Mouse (Mus musculus): ENCODE results near the gene Txnrd2. TPM values are rescaled to one million over a fixed set of nuclear protein-coding genes. Genes with fewer than 3 reads are reported as not detected.

The Txnrd2 gene
- total RNA-seq, 2 experiments from 2014 or later: 8.8 to 13.1 TPM

- ATAC-seq (replicated peaks; ENCODE audit: poor library complexity, severe bottlenecking): peak; percentile 85
These were observed 33.4 kb upstream of the Txnrd2 start for GRCm38 (mm10) chr16:18392469-18393426.

DNA sequence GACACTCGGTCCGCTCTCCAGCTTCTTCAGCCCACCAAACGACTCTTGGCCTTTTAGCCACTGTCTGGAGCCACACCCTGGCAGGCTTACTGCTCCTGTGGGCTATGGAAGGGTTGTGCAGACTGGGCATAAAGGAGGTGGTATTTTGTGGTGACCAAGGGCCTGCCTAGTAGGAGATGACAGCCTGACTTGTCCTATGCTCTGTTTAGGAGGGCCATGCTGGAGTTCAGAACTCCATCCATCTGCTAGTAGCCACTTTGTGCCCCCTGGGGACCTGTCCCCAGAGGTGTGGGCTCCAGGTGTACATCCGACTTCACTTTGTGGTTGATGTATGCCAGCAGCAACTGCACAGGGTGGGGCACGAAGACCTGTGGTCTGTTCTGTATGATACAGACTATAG is 32.6 kb upstream of the Txnrd2 start:
- no peak for ATAC-seq (replicated peaks; ENCODE audit: poor library complexity, severe bottlenecking)

GRCm38 (mm10) chr16:18394056-18394455 is 32.1 kb upstream of the Txnrd2 start:
- no peak for ATAC-seq (replicated peaks; ENCODE audit: poor library complexity, severe bottlenecking)

DNA sequence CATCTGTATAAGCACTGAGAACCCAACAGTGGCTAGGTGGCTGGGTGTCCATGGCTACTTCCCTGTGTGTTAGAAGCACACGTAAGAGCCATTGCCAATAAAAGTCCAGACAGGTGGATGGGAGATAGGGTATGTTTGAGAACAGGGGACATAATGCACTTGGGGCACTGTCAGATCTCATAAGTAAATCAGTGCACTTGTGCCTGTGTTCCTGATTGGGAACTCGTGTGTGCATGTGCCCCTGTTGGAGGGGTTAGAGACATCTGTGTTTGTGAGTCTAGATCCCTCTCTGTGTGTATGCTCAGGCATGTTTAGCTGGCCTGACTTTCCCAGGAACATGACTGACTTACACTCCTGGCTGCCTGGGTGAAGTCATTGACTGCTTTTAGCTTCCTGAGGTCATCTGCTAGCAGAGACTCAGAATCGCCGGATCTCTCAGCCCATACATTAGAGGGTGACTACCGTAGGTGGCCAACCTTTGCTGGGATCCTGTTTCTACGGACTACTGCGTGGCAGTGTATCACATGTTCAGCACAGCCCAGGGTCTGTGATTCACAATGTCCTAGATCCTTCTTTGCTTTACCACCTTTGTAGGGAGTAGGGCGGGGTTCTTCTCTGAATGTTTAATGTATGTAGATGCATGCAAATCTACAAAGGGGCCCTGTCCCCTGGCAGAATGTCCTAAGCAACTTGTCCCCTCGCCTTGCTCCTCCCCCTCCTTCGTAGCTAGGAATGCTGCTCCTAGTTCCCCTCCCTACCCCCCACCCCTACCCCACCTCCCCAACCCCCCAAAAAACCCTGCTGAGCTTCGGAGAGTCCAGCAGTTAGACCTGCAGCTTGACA is 31.2 kb upstream of the Txnrd2 start:
- no peak for ATAC-seq (replicated peaks; ENCODE audit: poor library complexity, severe bottlenecking)

DNA sequence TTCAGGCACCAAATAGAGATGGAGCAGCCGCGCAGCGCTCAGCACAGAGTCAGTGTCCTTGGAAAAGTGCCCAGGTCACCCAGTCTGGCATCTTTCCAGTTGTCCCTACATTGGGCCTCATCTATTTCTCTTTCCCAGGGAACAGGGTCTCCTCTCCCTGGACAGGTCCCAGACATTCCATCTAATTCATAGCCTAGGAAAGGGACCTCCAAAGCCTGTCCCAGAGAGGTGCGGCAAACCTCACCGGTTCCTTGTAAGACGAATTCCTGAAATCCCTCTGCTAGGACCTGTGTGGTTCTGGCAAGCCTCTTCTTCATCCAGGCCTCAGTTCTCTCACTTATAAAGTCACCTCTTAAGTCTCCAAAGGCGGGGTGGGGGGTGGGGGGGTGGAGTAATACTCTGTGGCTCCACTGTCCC is 30.6 kb upstream of the Txnrd2 start:
- no peak for ATAC-seq (replicated peaks; ENCODE audit: poor library complexity, severe bottlenecking)

DNA sequence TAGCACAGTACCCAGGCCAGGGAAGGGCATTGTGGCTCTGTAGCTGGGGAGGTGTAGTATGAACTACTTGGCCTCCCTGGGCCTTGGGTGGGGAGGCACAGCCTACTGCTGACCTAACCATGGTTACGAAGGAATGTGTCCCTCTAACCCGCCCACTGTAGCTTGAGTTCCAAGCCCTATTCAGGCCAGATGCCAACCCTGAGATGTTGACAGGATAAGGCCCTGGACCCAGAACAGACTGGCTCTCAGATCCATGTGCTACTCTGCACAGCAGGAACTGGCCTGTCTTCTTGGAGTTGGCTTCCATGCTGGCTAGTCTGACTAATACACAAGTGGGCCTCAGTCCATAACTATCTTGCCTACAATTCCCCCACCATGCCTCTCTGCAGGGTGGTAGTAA is 30.0 kb upstream of the Txnrd2 start:
- ATAC-seq (replicated peaks; ENCODE audit: poor library complexity, severe bottlenecking): no peak

DNA sequence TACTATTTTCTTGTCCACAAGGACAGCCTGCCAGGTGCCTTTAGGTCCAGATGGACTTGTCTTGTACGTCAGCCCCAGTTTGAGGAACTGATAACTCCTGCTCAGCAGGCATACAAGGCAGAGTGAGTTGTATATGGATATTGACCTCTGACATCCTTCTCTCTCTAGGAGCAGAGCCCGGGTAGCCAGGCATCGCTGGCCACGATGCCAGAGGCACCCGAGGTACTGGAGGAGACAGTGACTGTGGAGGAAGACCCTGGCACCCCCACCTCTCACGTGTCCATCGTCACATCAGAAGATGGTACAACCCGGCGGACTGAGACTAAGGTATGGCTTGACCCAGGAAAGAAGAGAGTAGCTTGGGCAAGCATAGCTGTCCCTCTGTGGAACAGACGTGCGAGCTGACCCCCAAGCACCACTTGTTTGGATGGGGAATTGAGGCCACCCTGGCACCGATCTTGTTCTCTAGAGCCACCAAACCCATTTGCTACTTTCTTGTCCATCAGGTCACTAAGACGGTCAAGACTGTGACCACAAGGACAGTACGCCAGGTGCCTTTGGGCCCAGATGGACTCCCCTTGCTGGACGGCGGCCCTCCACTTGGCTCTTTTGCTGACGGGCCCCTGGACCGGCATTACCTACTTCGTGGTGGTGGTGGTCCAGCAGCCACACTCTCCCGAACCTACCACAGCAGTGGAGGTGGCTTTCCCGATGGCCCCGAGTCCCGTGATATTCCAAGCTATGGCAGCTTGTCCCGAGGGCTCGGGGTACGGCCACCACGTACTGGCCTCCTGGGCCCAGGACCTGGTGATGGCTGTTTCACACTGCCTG is 29.2 kb upstream of the Txnrd2 start:
- no peak for ATAC-seq (replicated peaks; ENCODE audit: poor library complexity, severe bottlenecking)

GRCm38 (mm10) chr16:18400028-18400427 is 26.2 kb upstream of the Txnrd2 start:
- no peak for ATAC-seq (replicated peaks; ENCODE audit: poor library complexity, severe bottlenecking)

- ATAC-seq (replicated peaks; ENCODE audit: poor library complexity, severe bottlenecking): no peak
These were observed 25.5 kb upstream of the Txnrd2 start for GRCm38 (mm10) chr16:18400472-18401216.

GRCm38 (mm10) chr16:18403285-18403684 is 22.9 kb upstream of the Txnrd2 start:
- ATAC-seq (replicated peaks; ENCODE audit: poor library complexity, severe bottlenecking): no peak

GRCm38 (mm10) chr16:18405091-18405854 is 20.9 kb upstream of the Txnrd2 start:
- ATAC-seq (replicated peaks; ENCODE audit: poor library complexity, severe bottlenecking): no peak

- no peak for ATAC-seq (replicated peaks; ENCODE audit: poor library complexity, severe bottlenecking)
These were observed 20.3 kb upstream of the Txnrd2 start for GRCm38 (mm10) chr16:18405876-18406275.

GRCm38 (mm10) chr16:18406293-18406692 is 19.9 kb upstream of the Txnrd2 start:
- peak; percentile 86 for ATAC-seq (replicated peaks; ENCODE audit: poor library complexity, severe bottlenecking)

DNA sequence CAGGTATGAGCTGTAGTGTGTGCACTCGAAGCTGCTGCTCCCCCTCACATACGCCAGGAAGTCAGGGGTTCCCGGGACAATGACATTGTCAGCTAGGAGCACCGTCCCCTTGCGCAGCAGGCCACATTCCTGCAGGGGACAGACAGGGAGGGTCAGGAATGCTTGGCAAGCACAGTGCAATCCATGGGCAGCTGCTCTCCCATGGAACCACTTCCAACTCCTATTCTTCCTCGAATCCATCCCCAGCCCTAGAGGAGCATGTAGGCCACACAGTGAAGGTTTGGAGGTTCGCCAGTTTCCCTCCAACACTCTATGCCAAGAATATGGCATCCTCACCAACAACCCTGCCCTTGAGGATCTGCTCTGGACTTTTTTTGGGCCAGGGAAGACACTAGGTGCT is 18.3 kb upstream of the Txnrd2 start:
- no peak for ATAC-seq (replicated peaks; ENCODE audit: poor library complexity, severe bottlenecking)

DNA sequence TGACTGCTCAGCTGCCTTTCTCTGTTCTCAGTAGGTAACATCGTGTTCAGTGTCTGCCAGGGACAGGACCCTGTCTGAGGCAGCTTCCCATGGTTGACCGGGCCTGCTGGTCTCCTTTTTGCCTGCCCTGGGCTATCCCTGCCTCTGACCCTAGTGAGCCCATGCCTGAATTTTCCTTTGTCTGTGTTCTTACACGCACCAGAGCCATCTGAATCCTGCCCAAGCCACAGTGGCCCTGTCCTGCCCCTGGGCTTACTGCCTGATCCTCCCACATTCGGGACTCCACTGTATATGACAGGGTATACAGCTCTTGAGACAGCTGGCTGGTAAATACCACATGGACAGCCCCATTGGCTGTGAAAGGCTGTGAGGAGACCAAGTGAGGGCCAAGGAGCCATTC is 16.4 kb upstream of the Txnrd2 start:
- no peak for ATAC-seq (replicated peaks; ENCODE audit: poor library complexity, severe bottlenecking)

DNA sequence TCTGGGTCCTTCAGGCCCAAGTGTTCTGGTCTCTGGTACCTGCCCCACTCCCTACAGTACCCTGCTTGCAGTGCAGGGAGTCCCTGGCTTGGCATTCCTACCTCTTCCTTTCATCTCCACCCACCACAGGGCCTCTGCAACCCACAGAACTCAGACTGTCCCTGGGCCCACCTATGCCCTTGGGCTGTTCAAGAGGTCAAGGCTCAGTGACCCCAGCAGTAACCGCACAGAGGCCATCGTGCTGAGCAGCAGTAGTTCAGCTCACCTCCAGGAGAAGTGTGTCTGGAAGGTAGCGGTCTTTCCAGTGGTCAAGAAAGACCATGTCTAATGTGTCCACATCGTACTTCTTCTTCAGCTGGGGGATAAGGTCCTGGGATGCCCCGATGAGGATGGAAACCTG is 15.8 kb upstream of the Txnrd2 start:
- no peak for ATAC-seq (replicated peaks; ENCODE audit: poor library complexity, severe bottlenecking)

- no peak for ATAC-seq (replicated peaks; ENCODE audit: poor library complexity, severe bottlenecking)
These were observed 15.0 kb upstream of the Txnrd2 start for GRCm38 (mm10) chr16:18411026-18411649.

- ATAC-seq (replicated peaks; ENCODE audit: poor library complexity, severe bottlenecking): peak; percentile 60
These were observed 14.2 kb upstream of the Txnrd2 start for GRCm38 (mm10) chr16:18411802-18412476.

All from granulocyte monocyte progenitor cell, adult 5-6 weeks (primary cell).